Mouse (Mus musculus) 416B (cell line): ENCODE data around the gene Zzz3.

ENCODE experiments used
- DNase-seq: peaks from one replicate; pipeline ENCODE4 v3.0.0; 2011; ENCODE audit warnings: low read depth

Gene Zzz3

GRCm38 (mm10) chr3:152495415-152495898, 100.2 kb downstream of the Zzz3 start:
- DNase-seq, result no peak

DNA sequence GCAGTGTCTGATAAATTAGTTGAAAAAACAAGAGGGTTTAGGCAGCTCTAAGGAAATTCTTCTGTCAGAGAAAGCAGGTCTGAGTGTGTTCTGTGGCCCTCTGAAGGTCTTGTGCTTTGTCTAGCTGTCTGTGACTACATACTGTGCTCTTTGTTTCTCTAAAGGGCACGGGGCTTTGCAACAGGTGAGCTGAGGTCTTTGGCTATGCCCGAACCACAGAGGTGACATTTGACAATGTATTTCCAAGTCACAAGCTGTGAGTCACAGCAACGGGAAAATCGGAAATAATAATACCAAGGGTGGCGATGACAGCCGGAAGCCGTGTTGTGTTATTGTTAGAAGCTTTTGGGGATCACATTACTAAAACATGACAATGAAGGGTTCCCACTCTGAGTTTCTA, 101.8 kb downstream of the Zzz3 start:
- no peak for DNase-seq

GRCm38 (mm10) chr3:152497842-152498241, 102.6 kb downstream of the Zzz3 start:
- no peak for DNase-seq

GRCm38 (mm10) chr3:152498968-152499696, 103.9 kb downstream of the Zzz3 start:
- no peak for DNase-seq

GRCm38 (mm10) chr3:152507900-152508299, 112.6 kb downstream of the Zzz3 start:
- DNase-seq, result no peak

GRCm38 (mm10) chr3:152508419-152508993, 113.2 kb downstream of the Zzz3 start:
- no peak for DNase-seq

DNA sequence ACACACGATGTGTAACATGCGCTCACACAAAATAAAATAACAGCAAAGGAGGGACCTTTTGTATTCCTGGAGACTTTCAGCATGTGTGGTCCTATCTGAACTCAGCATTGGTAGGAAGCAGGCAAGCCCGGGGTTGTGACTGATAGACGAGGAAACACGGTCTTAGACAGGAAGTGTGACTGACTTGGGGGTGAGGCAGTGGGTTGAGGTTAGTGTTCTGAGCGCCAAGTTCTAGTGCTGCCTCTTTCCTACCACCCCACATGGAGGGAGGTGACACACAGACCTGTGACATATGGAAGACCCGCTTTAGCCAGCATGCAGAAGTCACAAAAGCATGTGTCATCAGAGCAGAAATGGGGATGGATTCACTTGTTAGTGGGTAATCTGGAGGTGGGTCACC, 114.0 kb downstream of the Zzz3 start:
- DNase-seq, result peak; percentile 66
